Mouse (Mus musculus) small intestine, adult 2 months (tissue): ENCODE measurements around the gene Txlna.

Experiments used
- CTCF ChIP-seq: fragments of 200-500 bp; IDR thresholded peaks from 2 replicates; pipeline ENCODE4 v1.5.1; 2012; ENCODE audit warnings: low read depth, mild to moderate bottlenecking, control low read depth, inconsistent platforms, low read length, moderate library complexity, mixed read lengths; ENCODE audit not compliant: insufficient replicate concordance, insufficient read length; ENCODE audit errors: extremely low read depth
- POLR2A ChIP-seq: fragments of 200-500 bp; IDR thresholded peaks from 2 replicates; pipeline ENCODE4 v1.6.1; 2012; ENCODE audit warnings: low read depth, mild to moderate bottlenecking, control low read depth, inconsistent platforms, low read length, moderate library complexity

DNA sequence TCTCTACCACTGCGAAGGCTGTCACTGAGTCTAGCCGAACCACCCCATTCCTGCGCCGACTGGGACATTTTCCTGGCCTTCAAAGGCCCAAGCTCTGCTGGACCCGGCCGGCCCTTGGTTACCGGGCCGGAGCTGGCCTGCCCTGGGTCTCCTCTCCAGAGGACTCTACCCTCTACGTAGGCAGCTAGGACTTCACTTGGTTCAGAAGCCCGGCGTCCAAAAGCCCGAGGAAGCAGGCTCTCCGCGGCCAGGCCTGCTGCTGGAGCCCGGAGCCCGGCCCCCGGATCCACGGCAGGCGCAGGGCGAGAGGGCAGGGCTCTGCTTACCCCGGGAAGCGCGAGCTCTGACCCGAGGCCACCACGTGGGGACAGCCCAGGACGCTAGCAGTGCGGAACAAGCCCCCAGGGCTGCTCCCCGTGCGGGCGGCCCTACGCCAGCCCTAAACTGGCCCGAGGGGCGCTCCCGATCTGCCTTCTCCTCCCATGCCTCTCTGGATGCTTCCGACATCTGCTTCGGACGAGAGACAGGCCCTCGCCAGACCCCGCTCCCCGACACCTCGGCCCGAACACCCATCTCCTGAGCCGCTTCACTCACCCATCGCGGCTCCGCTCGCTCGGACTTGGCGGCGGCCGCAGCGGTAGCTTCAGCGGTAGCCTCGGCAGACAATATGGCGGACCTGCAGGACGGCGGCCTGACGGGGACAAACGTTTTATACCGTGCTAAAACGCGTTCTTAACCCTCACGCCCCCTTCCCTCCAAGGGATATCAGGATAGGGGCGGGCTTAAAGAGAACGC lies 31.4 kb upstream of the Txlna start, which contains the start of gene Kpna6:
- peak; percentile 12; the same call in 1 of the 2 replicates for TF ChIP-seq POLR2A
- TF ChIP-seq CTCF, result no peak
